Mouse (Mus musculus): ENCODE data around the gene Pik3ca. TPM values are rescaled to one million over a fixed set of nuclear protein-coding genes. Genes with fewer than 3 reads are reported as not detected.

The Pik3ca gene
- total RNA-seq, 2 experiments from 2014 or later = 45.4 to 46.2 TPM

DNA sequence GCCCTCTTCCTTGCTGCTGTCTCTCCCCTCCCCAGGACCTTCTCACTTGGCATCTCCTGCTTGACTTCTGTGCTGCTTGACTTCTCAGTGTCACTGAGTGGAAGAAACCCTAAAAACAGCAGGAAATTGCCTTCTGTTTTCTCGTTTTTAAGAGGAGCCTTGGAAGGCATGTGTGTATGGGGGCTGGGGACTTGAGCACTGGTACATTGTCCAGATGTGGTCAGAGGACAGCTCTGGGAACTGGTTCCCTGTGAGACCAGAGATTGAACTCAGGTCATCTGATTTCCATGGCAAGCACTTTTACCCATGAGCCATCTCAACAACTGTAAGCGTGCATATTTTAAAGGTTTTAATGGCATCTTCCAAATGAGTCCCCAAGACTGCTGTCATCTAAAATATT, 36.5 kb downstream of the Pik3ca start:
- intact Hi-C loops (cut with DNase I) = loop anchor here (5.0 kb wide), 1 partner anchor 37 kb away; the partner anchor contains the start of gene Pik3ca
- no peak for DNase-seq

DNA sequence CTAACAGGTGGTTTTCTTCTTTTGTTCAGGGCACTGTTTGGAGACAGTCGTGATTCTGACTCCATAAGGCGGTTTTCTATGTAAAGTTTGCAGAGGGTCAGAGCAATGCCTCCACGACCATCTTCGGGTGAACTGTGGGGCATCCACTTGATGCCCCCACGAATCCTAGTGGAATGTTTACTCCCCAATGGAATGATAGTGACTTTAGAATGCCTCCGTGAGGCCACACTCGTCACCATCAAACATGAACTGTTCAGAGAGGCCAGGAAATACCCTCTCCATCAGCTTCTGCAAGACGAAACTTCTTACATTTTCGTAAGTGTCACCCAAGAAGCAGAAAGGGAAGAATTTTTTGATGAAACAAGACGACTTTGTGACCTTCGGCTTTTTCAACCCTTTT, 38.6 kb downstream of the Pik3ca start:
- intact Hi-C loops (cut with DNase I) = no loop called here
- no peak for DNase-seq

- intact Hi-C loops (cut with DNase I) = no loop called here
- no peak for DNase-seq
These were observed 39.8 kb downstream of the Pik3ca start for GRCm38 (mm10) chr3:32437297-32437696.

DNA sequence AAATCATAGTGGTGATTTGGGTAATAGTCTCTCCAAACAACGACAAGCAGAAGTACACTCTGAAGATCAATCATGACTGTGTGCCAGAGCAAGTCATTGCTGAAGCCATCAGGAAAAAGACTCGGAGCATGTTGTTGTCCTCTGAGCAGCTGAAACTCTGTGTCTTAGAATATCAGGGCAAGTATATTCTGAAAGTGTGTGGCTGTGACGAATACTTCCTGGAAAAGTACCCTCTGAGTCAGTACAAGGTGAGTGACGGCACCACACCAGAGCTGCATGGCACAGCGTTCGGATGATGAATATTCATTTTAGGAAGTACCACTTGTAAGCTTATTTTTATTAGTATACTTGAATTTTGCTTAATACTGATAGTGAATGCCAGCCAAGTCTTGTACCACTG, 40.3 kb downstream of the Pik3ca start:
- intact Hi-C loops (cut with DNase I) = no loop called here
- no peak for DNase-seq

DNA sequence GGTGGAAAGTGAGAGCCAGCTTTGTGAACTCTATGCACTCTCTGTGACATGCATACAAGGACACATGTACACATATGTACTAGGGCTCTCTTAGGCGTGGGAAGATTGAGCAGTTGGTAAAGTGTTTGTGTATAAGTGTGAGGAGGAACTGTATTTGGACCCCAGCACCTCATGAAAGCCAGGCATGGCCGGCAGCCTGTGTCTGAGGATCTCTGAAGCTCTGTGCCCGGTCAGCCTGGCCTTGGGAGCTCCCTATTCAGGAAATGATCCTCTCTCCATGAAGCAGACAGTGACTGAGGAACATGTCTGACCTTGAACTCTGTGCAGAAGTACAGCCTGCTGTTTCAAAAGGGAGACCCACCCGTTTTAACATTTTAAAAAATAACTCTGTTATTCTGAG, 41.2 kb downstream of the Pik3ca start:
- intact Hi-C loops (cut with DNase I) = no loop called here
- DNase-seq = no peak

- DNase-seq = no peak
- intact Hi-C loops (cut with DNase I) = no loop called here
These were observed 44.2 kb downstream of the Pik3ca start for GRCm38 (mm10) chr3:32441710-32442109.

- peak in 1 of 2 experiments; percentile 15 for DNase-seq
- intact Hi-C loops (cut with DNase I) = loop anchor here (5.0 kb wide), 1 partner anchor 57 kb away; the partner anchor contains the start of gene Pik3ca
These were observed 57.0 kb downstream of the Pik3ca start for GRCm38 (mm10) chr3:32454329-32455021.

DNA sequence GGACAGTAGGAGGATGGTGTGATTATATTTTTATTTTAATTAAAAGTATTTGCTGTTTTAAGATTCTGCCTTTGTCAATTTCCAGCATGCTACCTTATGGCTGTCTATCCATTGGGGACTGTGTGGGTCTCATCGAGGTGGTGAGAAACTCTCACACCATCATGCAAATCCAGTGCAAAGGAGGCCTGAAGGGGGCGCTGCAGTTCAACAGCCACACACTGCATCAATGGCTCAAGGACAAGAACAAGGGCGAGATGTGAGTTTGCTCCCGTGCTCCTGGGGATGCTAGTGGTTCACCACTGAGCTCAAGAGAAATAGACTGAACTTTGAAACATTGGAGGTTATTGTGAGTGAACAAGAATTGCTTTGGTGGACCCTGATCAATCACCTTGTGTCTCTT, 62.3 kb downstream of the Pik3ca start:
- intact Hi-C loops (cut with DNase I) = loop anchor here (5.0 kb wide), 1 partner anchor 127 kb away; no protein-coding TSS in a partner anchor
- DNase-seq = peak; percentile 24 to 36

DNA sequence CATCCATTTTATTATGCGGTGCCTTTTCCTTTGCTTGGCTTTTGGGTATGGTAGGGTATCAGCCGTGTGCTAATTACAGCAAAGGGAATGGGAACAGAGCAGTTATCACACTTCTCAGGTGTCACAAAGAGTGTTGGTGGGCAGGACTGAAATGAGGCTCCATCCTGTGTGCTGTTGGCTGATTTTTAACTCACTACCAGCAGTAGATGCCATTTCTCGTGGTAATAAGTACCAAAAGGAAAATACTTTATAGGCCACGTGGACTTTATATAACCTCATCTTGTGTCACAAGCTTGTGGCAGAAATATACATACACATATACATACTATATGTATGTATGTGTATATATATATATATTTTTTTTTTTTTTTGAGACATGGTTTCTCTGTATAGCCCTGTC, 69.8 kb downstream of the Pik3ca start:
- DNase-seq = no peak
- intact Hi-C loops (cut with DNase I) = no loop called here

GRCm38 (mm10) chr3:32468411-32468810, 70.9 kb downstream of the Pik3ca start:
- intact Hi-C loops (cut with DNase I) = loop anchor here (2.0 kb wide), 1 partner anchor 38 kb away; no protein-coding TSS in a partner anchor

DNA sequence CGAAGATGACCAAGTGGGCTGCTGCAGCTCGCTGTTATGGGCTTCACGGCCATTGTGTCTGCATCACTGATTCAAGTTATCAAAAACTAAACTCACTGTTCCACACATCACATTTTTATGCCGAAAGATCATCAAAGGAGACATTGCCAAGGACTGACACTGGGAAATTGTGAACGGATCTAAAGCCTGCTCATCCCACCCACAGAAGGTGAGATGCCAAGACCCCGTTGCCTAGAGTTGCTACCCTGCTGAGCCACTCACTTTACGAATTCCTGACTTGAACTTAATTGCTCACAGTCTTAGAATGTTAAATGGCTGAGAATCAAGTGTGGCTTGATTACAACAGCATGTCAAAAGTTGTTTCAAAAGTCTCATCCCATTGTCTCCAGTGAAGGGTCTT, 73.0 kb downstream of the Pik3ca start:
- no peak for DNase-seq
- intact Hi-C loops (cut with DNase I) = no loop called here

More at GRCm38 (mm10) chr3:32468411-32468810, 70.9 kb downstream of the Pik3ca start:
- DNase-seq = no peak

DNA sequence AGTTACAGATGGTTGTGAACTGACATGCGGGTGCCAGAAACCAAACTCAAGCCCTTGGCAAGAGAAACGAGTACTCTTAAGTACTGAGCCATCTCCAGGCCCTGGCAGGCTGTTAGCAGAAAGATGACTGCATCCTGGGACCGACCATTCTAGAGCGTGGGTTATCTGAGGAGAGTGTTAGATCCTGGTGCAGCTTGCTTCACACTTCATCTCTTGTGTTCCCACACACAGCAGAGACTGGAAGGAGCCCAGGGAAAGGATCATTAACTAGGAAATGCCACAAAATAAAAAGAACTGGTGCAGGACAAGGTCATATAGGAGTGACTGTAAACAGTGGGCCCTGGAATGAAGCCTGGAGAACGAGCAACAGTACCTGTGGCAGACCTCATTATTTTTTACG, 73.6 kb downstream of the Pik3ca start:
- intact Hi-C loops (cut with DNase I) = no loop called here
- DNase-seq = peak in 1 of 2 experiments; percentile 16

- intact Hi-C loops (cut with DNase I) = no loop called here
- DNase-seq = peak; percentile 40 to 49
These were observed 74.9 kb downstream of the Pik3ca start for GRCm38 (mm10) chr3:32472191-32472900.

DNA sequence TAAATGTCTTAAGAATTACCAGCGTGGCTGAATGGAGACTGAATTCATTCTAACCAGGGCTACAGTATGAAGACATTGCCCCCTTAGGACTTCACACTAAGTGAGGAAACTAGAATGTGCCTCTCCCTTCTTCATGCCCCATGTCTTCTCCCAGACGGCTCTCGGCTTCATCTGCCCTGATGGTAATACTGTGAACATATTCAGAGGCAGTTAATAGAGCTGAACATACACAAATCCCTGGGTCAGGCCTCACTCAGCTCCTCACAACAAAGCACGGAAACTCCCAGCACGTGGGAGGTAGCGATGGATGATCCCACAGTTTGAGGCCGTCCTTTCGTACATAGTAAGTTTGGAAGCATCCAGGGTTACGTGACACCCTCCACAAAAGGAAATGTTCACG, 75.7 kb downstream of the Pik3ca start:
- intact Hi-C loops (cut with DNase I) = no loop called here

GRCm38 (mm10) chr3:32479961-32480360, 82.5 kb downstream of the Pik3ca start:
- intact Hi-C loops (cut with DNase I) = no loop called here
- no peak for DNase-seq

More for the DNA sequence above, 75.7 kb downstream of the Pik3ca start:
- DNase-seq = no peak

- DNase-seq = no peak
- intact Hi-C loops (cut with DNase I) = no loop called here
These were observed 85.6 kb downstream of the Pik3ca start for GRCm38 (mm10) chr3:32483035-32483434.

GRCm38 (mm10) chr3:32486543-32486942, 89.1 kb downstream of the Pik3ca start:
- no peak for DNase-seq
- intact Hi-C loops (cut with DNase I) = no loop called here

- no peak for DNase-seq
- intact Hi-C loops (cut with DNase I) = no loop called here
These were observed 90.7 kb downstream of the Pik3ca start for GRCm38 (mm10) chr3:32488172-32488571.

DNA sequence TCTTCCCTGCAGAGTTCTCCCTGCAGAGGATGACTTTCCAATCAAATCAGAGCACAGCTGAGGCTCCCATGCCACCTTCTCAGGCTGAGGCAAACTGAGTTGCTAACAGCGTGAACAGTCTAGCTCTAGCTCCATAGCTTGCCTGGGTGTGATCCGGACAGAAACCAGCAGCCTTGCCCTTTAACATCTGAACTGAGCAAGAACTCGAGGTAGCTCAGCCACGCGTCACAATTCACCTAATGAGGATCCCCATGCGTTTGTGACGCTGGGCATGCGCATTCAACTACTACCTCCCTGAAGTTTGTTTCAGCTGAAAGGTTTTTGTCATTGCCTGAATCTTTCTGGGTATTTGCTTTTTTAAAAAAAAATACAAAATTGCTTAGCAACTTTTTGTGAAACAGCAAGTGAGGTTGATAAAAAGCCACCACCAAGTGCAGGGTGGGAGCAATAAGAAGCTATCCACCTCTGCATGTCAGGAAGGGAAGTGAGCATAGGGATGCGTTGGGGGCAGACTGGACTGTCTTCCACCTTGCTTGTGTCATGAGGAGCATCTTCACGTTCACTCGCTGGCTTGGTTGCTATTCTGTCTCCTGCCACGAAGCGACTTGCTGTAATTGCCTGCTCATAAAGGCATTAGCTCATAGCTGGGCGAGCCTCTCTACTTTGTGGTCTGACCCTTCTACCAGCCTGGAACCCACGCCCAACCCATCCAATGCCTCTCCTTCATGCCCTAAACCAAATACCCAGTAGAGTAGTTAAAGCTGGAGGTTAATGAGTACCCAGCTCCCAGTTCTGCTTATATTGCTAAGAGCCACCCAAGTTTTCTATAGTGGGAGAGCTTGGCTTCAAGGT, 92.8 kb downstream of the Pik3ca start:
- no peak for DNase-seq
- intact Hi-C loops (cut with DNase I) = no loop called here

- DNase-seq = no peak
- intact Hi-C loops (cut with DNase I) = no loop called here
These were observed 93.5 kb downstream of the Pik3ca start for GRCm38 (mm10) chr3:32490928-32491315.

All from heart, postnatal 14 days (tissue).